Mouse (Mus musculus) intestine, embryonic 14.5 days (tissue): ENCODE measurements around the gene Eif4enif1. TPM values are rescaled to one million over a fixed set of nuclear protein-coding genes. Genes with fewer than 3 reads are reported as not detected.

Source experiments
- ATAC-seq: fragments of 200-750 bp; cut with Nextera tagmentation; replicated peaks from 2 replicates; pipeline ENCODE4 v1.8.0; 2017; ENCODE audit warnings: low read depth, moderate number of reproducible peaks, moderate TSS enrichment, moderate library complexity; ENCODE audit not compliant: low FRiP score, low TSS enrichment
- DNase-seq: peaks from one replicate; pipeline ENCODE4 v3.0.0-alpha.2; 2018; ENCODE audit warnings: low spot score
- H3K27ac ChIP-seq: fragments of 300-500 bp; sonication (generic); 2 replicates; pipeline ENCODE4 v1.5.1; 2014; ENCODE audit warnings: low read depth, mild to moderate bottlenecking, control low read depth
- H3K27me3 ChIP-seq: fragments of 300-500 bp; sonication (generic); replicated peaks from 2 replicates; pipeline ENCODE4 v1.6.1; 2014; ENCODE audit warnings: low read length, control low read depth; ENCODE audit not compliant: control insufficient read depth, insufficient read depth
- H3K36me3 ChIP-seq: fragments of 300-500 bp; sonication (generic); 2 replicates; pipeline ENCODE4 v1.6.1; 2014; ENCODE audit warnings: low read length, control low read depth; ENCODE audit not compliant: control insufficient read depth, insufficient read depth
- H3K4me1 ChIP-seq: fragments of 300-500 bp; sonication (generic); replicated peaks from 2 replicates; pipeline ENCODE4 v1.6.1; 2014; ENCODE audit warnings: low read length, control low read depth, mixed read lengths; ENCODE audit not compliant: control insufficient read depth, insufficient read depth
- H3K4me2 ChIP-seq: fragments of 300-500 bp; sonication (generic); 2 replicates; pipeline ENCODE4 v1.6.1; 2014; ENCODE audit warnings: low read length
- H3K4me3 ChIP-seq: fragments of 300-500 bp; sonication (generic); 2 replicates; pipeline ENCODE4 v1.5.1; 2014; ENCODE audit warnings: low read depth, low read length, control low read depth, mixed read lengths
- H3K9ac ChIP-seq: fragments of 300-500 bp; sonication (generic); 2 replicates; pipeline ENCODE4 v1.6.1; 2014; ENCODE audit warnings: mild to moderate bottlenecking, low read length
- H3K9me3 ChIP-seq: fragments of 300-500 bp; sonication (generic); 2 replicates; pipeline ENCODE4 v1.6.1; 2016; ENCODE audit warnings: low read length, control low read depth; ENCODE audit not compliant: control insufficient read depth
- WGBS: fragments of 180-500 bp; shearing (Covaris S2); extraction: QIAGEN DNeasy Blood & Tissue Kit; methylation state at CpG from one replicate; pipeline ENCODE4 v1.1.7; 2014; 5-methylcytosine and 5-hydroxymethylcytosine counted together
- polyA plus RNA-seq: library from polyadenylated mRNA; unstranded; fragments of >200 nt; fragmentation: Nextera tagmentation; extraction: Ambion mirVana; gene quantifications from 2 replicates; pipeline ENCODE4 v1.2.1, GENCODE M21; 2014

Eif4enif1 gene
- polyA plus RNA-seq, 1 experiment from 2014 or later, result 52.7 TPM

DNA sequence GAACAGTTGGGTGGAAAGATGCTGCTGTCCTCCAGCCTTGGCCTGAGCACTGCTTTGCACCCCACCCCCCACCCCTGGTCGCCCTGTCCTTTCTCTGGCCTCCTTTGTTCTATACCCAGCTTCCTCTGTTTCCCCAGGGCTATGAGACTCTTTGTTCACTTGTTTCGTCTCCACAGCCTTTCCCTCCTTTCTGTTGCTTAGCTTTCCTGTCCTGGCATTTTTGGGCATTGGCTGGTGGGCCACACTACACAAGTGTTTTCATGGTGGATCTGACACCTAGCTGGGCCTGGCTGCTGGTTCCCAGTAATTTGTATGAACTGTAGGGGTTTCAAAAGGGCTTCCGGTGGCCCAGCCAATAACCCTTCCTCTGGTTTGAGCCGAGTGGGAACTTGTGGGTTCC lies 91.2 kb downstream of the Eif4enif1 start:
- peaks cover 20% of the 10 kb centered on the region for H3K4me1 ChIP-seq
- H3K4me3 ChIP-seq, result peak overlapping the region; percentile 81
- H3K9ac ChIP-seq, result peak overlapping the region; percentile 98
- no peak overlapping the region for H3K27ac ChIP-seq
- peaks cover 52% of the 10 kb centered on the region for H3K36me3 ChIP-seq
- no peaks in the 10 kb centered on the region for H3K27me3 ChIP-seq
- WGBS, result 42% methylated on average over 4 of the region's 4 CpGs
- H3K4me2 ChIP-seq, result peak overlapping the region; percentile 95
- ATAC-seq (no peak), DNase-seq (no peak)
- H3K9me3 ChIP-seq, result no peaks in the 10 kb centered on the region

Other genes with a start within 250 kb of the Eif4enif1 start
- gene Sfi1, start 8.9 kb upstream of the Eif4enif1 start, polyA plus RNA-seq, result 11.2 TPM in 2 replicates
- gene Drg1, start 64.0 kb downstream of the Eif4enif1 start, polyA plus RNA-seq, result 221 and 234 TPM in 2 replicates
- gene Patz1, start 86.5 kb downstream of the Eif4enif1 start, polyA plus RNA-seq, result 50.1 and 50.6 TPM in 2 replicates
- 9.9 and 14.1 TPM in 2 replicates for gene Pik3ip1, start 128.0 kb downstream of the Eif4enif1 start, polyA plus RNA-seq
- gene Limk2, start 206.8 kb downstream of the Eif4enif1 start, polyA plus RNA-seq, result 62.8 and 67.3 TPM in 2 replicates
- 33.9 and 38.1 TPM in 2 replicates for gene Rnf185, start 250.0 kb downstream of the Eif4enif1 start, polyA plus RNA-seq